Mouse (Mus musculus) monocyte, adult 2 months (primary cell): Measurements from ENCODE around the gene Rpl23a.

Source experiments
- DNase-seq, 2 experiments: peaks; one replicate each; pipeline ENCODE4 v3.0.0; 2022; ENCODE audit warnings: low spot score in 2 of 2, low read depth in 1 of 2

The Rpl23a gene

DNA sequence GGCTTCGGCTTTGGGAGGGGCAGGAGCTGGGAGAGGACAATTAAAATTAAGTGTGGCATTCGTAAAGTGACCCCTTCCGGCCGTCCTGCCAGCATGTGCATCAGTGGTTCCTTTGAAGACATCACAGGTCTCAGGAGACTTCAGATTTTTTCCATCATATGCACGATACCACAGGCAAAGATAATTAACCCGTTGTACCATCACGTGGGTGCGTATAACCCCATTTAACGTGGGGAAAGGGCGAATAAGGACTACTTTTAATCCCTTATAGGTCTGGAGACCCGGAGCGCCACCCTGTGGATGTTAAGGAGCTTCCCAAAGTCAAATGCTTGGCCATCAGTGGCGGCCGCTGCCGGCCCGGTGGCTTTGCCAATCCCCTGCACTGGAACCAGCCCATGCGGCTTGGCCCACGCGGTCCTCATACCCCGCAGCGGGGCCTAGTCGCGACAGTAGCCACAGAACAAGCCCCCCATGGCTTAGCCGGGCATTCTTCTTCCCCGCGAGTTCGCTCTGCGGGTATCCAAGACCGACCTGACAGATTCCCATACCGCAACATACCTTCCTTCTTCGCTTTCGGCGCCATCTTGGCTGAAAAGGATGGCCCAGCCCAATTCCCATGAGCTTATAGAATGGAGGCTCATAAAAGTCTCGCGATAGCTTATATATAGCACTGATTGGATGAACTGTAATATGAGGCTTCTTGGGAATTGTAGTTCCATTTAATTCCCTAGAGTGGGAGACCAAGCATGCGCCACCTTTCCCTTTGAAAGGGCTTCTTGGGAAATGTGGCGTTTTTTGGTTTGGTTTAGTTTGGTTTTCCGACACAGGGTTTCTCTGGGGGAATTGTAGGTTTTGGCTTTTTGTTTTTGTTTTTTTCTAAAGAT lies at the start of gene Rpl23a:
Rpl23a (minus strand) TSS at position 624 of the 884 bp plus-strand sequence.
- peak; percentile 54 to 59 for DNase-seq

DNA sequence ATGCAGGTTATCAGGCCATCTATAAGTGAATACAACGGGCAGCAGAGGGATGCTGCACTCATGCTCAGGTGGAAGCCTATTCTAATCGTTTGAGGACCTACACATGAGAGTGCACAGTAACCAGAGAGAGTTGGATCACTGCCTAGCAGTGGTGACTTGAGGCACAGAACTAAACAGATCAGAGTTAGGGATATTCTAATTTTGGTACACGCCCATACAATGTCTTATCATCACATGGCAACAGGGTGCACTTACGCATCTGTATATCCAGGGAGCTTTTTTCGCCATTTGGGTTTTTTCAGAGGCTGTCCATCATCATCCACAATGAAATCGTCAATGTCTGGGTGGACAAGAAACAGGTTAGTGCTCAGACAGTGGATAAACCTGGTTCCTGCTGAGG lies 48.1 kb upstream of the Rpl23a start:
- DNase-seq, result no peak

DNA sequence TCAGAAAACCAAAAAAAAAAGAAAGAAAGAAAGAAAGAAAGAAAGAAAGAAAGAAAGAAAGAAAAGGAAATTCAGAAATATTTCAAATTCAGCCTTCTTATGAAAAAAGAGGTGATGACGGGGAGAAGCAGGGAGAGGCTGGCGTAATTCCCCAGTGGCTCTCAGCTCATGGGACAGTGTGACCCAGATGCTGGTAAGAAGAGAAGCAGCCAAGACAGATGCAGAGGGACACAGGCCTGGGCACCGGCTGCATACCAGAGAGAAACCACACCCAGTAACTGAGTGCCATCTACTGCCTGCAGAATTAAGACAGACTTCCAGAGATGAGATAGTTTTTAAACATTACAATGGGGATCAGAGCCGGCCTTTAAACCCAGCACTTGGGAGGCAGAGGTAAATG lies 40.2 kb upstream of the Rpl23a start:
- no peak for DNase-seq

DNA sequence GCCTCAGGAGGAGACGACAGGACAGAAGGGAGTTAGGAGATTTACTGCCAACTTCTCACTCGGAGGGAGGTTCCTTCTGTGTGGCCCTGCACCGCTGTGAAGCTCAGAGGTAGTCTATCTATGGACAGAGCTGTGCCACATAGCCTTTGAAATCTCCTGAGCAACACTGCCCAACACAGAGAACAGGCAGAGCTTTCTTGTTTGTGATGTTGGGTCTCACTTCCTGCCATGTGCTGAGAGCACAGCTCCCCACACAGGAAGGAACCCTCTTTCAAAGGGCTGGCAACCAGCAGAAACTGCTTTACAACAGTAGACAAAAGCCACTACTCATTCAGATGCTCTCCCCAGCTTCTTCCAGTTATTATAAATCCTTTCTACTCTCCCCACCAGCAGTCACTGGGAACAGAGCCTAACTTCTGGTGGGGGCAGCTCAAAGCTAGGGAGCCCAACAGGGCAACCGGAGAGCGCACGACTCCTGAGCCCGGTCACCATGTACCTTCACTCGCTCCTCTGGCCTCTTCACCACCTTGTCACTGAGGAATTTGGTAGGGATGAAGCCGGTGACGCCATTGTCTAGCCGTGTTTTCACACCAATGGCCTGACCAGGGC lies 32.4 kb upstream of the Rpl23a start:
- DNase-seq, result no peak

DNA sequence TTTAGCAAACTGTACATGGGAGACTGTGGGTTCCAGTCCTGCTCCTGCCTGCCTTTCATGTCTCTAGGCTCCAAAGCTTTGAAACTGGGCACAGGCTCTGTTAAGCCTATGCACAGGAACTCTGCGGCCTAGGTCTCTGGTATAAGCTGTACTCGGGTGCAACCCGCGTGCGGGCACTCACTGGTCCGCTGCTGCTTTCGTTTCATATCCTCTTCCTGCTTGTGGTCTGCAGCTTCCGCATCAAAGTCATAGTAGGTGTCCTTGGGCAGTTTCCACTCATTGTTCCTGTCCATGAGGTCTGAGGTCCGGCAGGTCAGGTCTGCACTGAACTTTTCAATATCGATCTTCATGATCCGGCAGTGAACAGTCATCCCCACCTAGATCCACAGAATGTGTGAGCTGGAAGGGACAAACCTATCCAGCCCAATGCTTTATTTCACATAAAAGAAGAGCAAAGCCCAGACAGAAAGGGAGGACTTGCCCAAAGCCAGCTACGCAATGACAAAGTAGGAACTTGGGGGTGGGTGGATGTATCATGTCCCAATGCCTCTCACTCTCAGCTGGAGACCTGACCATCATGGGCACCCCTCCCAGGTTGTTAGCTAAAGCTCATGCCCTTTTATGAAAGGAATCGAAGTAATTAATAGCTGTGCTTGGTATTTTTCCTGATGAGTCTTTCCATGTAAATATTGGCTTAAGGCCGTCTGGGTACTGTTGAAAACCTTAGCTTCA lies 29.9 kb upstream of the Rpl23a start:
- DNase-seq, result peak in 1 of 2 experiments; percentile 51

DNA sequence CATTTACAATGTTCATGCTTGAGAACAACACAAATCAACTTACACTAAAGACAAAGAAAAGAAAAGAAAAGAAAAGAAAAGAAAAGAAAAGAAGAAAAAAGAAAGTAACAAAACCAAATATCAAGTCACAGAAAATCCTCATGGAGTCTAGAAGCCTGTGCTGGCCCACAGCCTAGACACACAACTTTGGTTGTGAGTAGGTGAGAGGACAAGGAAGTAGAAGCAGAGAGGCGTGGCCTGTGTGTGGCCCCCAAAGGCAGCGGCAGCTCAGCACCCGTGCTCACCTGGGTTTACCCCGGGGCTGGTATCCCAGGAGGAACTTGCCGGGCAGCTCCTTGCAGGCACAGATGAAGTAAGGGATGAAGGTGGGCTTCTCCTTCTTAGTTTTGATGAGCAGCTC lies 28.1 kb upstream of the Rpl23a start:
- DNase-seq, result no peak

DNA sequence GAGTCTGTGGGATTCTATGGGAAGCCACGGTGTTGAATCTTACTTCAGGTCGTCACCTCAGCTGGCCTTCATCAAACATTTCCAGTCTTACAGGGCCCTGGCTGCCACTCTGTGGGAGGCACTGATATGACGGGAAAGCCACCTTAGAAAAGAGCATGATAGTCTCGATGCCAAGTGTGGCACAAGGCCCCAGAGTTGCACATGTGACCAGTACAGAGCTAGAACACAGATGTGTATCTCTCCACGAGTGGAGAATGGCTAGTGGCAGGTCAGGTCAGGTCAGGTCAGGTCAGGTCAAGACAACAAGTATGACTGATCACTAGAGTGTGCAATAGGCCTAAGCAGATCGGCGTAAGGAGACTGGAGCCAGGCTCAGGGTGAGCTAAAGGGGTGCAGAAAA lies 27.2 kb upstream of the Rpl23a start:
- DNase-seq, result no peak

DNA sequence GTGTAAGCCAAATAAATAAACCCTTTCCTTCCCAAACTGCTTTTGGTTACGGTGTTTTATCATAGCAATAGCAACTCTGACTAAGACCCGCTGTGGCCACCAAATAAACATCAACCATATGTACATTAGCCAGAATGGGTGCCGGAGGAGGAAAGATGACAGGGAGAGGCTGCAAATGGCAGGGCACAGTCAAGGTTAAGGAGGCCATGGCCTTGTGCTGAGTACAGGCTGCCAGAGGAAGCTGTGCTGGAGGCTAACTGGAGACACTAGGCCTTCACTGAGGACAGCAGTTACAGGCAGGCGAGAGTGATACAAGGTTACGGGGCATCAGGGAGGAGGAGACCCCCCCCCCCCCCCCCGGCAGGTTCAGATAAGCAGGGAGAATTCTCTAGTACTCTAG lies 26.5 kb upstream of the Rpl23a start:
- no peak for DNase-seq

DNA sequence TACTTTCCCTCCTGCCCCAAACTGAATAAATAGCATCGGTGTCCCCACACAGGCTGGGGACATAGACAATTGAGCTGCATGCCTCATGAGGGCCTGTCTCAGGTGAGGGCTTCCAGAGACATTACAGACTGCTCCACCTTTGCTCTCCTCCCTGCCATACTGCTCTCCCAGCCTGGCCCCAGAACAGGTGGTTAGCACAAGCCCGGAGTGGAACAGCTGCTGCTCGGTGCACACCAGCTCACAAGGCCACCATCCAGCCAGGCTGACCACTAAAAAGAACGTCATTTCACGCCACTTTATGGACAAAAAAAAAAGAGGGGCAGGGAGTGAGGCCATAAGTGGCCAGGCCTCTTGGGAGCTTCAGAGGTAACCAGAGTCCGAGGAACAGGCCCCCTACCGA lies 23.8 kb upstream of the Rpl23a start:
- DNase-seq, result no peak

DNA sequence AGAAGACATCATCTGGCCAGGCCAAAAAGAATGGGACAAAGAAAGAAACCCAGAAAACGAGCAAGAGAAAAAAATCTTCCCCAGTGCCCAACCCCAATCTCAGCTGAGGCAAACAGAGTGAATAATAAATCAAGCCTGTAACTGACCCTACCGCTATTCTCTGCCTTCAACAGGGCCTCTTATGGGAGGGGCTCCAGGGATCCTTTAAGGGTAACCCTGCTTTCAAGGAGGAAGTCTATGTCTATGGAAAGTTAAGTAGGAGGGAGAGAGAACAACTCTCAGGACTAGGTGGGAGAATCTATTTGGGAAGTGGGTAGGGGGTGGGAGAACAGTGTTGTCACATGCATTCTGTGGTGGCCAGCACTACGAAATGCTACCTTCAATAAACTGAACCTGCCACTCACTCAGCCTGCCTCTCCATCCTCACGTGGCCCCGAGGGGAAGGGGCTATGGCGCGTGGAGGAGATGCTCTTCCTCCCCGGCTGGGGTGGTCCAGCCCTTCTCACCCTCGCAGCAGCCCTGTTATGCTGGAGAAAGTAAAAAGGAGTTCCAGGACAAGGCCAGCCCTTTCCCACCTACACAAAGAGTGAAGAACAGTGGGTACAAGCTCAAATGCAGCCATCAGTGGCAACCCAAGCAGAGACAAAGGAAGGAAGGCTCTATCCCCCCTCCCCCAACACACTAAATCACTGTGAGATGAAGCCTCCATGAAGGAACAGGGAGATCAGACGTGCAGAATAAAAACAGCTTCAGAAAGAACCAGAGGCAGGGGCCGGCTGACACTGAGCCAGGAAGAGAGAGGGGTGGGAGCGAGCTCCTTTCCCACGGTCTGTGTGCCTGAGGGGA lies 22.2 kb upstream of the Rpl23a start:
- DNase-seq, result no peak

DNA sequence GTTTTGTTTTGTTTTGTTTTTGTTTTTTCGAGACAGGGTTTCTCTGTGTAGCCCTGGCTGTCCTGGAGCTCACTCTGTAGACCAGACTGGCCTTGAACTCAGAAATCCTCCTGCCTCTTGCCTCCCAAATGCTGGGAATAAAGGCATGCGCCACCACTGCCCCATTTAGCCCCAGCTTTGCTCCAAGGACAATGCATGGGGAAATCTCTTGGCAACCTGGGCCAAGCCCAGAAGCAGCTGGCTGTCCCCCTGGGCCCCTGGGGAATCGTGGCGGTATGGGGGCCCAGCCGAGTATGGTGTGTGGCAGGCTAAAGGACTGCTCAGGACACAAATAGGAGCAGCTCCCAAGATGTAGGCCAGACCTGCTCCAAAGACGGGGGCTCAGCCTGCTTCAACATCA lies 20.9 kb upstream of the Rpl23a start:
- no peak for DNase-seq

DNA sequence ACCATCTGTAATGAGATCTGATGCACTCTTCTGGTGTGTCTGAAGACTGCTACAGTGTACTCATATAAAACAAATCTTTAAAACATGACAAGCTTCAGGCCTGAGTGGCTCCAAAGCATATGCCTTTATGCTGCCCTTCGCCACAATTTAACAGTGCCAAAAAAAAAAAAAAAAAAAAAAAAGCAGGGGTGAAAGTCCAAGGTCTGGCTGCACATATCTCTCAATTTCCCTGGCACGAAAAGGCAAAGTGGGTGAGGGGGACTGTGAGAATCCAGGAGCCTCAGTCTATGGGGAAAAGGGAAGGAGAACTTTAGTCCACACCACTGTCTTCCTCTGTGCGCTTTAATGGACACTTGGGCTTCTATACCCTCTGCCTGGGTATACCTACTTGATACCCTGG lies 19.0 kb upstream of the Rpl23a start:
- no peak for DNase-seq

DNA sequence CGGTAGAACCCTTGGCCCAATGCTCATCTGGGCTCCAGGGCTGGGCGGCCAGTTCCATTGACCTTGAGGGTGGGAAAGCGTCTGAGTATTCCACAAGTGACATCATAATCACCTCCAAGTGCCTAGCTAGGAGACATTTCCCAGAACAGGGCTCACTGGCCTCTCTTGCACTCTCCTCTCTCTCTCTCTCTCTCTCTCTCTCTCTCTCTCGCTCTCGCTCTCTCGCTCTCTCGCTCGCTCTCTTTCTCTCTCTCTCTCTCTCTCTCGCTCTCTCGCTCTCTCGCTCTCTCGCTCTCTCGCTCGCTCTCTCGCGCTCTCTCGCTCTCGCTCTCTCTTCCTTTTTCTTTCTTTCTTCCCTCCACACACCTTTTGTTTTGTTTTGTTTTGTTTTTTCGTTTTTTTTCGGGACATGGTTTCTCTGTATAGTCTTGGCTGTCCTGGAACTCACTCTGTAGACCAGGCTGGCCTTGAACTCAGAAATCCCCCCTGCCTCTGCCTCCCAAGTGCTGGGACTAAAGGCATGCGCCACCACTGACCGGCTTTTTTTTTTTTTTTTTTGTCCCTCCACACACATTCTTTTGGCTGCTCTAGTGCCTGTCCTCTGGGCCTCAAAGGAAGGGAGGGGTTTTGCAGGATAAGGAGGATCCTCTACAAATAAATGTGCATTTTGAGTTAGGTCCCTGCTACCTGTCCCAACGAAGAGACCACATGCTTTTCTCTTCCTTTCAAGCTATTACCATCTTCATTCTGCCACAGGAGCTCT lies 11.9 kb upstream of the Rpl23a start:
- DNase-seq, result no peak

DNA sequence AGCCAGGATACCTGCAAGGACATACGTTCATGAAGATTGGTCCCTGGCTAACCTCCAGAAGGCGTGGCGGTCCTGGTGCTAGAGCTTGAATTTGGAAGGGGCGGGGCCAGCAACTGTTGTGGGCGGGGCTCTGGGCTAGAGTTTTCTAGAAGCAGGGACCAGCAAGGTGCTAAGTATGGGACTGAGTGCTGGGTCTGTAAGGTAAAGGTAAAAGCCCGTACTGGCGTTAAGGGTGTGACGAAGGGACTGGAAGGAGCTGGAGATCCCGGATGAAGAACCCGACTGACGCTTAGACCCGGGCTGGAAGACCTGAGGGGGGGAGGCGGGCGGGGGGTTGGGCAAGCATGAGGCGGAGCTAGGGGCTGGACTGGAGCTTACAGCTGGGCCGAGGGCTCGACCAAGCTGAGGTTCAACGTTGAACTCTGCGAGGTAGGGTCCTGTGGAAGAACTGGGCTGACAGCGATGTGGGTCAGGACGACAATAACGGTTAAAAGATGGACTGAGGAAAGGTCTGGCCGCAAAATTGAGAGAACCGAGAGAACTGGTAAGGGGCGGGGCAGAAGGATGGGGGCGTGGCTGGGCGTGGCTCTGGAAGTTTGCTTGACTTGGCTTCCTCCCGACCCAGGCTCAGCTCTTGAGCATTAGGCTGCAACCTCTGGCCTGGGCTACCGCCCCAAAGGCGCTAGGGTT lies 11.2 kb upstream of the Rpl23a start:
- peak in 1 of 2 experiments; percentile 53 for DNase-seq

DNA sequence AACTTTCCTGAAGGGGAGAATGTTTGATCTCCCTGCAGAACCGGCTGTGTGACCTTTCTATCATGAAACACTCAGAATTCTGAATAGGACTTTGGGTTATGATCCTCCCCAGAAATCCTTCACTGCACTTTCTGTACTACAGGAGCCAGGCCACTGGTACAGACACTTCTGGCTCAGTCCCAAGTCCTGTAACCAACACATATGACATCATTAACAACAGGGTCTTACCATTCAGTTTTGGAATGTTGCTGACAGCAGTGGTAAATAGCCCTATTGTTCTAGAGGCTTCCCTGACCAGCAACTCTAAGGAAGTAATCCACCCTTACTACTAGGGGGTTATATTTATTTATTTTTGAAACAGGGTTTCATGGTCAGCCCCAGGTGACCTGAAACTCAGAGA lies 9.7 kb upstream of the Rpl23a start, which contains the start of gene Proca1:
Proca1 (plus strand) TSS at position 280 of the 400 bp plus-strand sequence.
- no peak for DNase-seq

DNA sequence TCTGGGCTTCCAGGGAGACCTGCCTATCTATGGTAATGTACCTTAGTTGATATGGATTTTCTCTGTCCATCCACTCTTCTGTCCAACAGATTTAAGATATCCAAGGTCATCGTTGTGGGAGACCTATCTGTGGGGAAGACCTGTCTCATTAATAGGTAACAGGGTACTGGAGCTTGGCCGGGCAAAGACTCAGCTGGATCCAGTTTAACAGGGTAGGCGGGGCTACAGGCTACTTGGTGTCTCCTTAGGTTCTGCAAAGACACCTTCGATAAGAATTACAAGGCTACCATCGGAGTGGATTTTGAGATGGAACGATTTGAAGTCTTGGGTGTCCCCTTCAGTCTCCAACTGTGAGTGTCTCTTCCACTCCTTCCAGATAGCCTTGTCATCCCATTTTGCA lies 6.7 kb upstream of the Rpl23a start:
- no peak for DNase-seq

DNA sequence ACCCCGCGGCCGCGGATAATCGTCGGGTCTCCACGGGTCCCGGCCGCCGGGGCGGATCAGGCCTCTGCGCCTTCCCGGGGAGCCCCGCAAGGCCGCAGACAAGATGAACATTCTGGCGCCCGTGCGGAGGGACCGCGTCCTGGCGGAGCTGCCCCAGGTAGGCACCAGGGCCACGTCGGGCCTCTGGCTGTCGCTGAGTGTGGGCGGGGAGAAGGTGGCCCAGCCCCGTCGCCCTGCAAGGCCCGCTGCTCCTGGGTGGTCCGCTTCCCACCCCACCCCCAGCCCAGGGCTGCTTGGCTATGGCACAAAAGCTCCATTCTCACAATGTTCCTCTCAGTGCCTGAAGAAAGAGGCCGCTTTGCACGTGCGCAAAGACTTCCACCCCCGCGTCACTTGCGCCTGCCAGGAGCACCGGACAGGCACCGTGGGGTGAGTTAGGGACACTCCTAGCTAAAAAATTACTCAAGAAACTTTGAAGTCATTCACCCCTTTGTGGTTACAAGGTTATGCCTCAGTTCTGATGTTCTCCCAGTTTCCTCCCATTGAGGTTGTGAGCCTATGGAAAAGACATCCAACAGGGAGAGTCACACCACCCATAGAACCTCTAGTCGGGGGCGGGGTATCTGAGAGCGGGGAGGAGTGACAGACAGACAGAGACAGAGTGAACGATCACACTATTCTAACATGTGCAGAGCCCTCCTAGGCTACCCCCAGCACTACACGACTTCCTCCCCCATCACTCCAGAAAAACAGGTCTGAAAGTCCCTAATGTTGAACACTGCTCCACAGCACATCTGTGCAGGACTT lies 6.1 kb upstream of the Rpl23a start:
- no peak for DNase-seq

DNA sequence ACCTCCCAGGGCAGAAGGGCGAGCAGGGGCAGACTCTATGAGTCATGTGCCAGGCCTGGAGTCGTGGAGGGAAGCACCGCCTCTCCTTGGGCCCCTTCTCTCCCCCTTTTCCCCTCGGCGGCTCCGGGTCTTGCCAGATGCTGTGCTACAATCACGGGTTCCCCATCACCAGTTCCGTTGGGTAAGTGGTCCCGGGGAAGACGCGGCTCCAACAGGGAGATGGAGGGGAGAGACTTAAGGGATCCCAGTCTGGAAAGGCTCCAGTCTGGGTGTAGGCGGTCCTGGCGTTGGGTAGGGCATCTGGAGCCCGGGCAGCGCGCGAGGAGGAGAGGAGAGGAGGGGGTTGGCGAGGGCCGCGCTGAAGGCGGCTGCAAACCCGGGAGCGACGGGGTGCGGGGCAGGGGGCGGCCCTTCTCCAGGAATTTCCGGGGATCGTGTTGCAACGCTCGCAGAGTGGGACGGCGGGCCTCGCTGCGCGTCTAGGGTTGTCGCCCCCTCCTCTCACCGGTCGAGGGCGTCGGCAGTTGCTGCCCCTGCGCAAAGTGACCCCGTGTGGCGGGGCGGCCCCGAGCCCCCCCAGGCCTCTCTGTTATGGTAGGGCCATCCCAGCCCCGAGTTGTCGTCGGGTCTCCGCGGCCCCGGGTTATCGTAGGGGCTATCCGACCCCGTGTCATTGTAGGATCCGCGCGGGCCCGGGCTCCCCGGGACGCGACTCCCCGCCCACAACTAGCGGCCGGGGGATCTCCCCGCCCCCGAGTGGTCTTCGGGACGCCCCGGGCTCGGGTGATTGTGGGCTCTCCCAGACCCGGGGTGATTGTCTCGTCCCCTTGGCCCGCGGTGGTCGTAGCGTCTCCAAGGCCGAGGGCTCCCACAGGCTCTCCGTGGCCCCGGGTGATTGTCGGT lies 5.2 kb upstream of the Rpl23a start, which contains the start of gene Rab34:
Rab34 (plus strand) TSS at position 100 of the 903 bp plus-strand sequence.
- no peak for DNase-seq
